Mouse (Mus musculus): ENCODE results near the gene Ost4. TPM values are rescaled to one million over a fixed set of nuclear protein-coding genes. Genes with fewer than 3 reads are reported as not detected.

Ost4 gene
- total RNA-seq, 2 experiments from 2014 or later = 110 to 114 TPM

DNA sequence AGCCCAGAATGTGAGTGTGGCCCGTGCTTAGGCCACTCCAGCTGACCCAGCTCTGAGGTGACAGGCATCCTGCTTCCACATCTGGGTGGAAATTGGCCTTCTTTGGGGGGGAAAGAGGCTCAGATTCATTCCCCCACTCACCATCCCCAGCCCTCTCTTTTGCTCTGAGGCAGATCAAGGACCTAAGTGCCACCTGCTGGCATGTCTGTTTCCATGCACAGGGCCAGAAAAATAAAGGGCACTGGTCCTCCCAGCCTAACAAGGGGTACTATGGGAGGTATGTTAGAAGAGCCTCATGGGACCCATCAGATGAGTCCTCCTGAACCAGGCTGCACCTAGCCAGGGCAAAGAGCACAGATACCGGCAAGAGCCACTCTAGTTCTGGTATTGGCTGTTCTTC is 51.5 kb downstream of the Ost4 start:
- DNase-seq (ENCODE audit: low spot score) = no peak

Other genes with a start within 250 kb of the Ost4 start
- gene Cenpa, start 241.0 kb downstream of the Ost4 start, total RNA-seq (2021) = 1 to 10 TPM in 1 of 2 experiments, under 1 TPM in 1; 0.96 to 2.5 TPM
- gene Dpysl5, start 196.2 kb downstream of the Ost4 start, total RNA-seq (2021) = 1 to 10 TPM in 1 of 2 experiments, under 1 TPM in 1; 0.62 to 1.3 TPM
- gene Mapre3, start 93.1 kb downstream of the Ost4 start, total RNA-seq (2021) = 10 to 100 TPM; 90.8 to 91.0 TPM
- gene Tmem214, start 39.8 kb downstream of the Ost4 start, total RNA-seq (2021) = 10 to 100 TPM; 28.8 to 29.7 TPM
- gene Agbl5, start 19.1 kb downstream of the Ost4 start, total RNA-seq (2021) = 1 to 10 TPM; 2.1 to 3.4 TPM
- gene Emilin1, start 5.6 kb upstream of the Ost4 start, total RNA-seq (2021) = 1 to 10 TPM; 2.5 to 4.4 TPM
- gene Khk, start 13.6 kb upstream of the Ost4 start, total RNA-seq (2021) = 10 to 100 TPM; 36.5 to 36.6 TPM
- 1 to 10 TPM; 3.0 to 3.9 TPM for gene Cgref1, start 37.8 kb upstream of the Ost4 start, total RNA-seq (2021)
- gene Preb, start 52.6 kb upstream of the Ost4 start, total RNA-seq (2021) = 10 to 100 TPM; 70.5 to 78.2 TPM
- under 1 TPM; 0.07 to 0.21 TPM for gene Tcf23, start 60.9 kb upstream of the Ost4 start, total RNA-seq (2021)
- 10 to 100 TPM; 45.3 to 45.4 TPM for gene Atraid, start 140.5 kb upstream of the Ost4 start, total RNA-seq (2021)
- 1 to 10 TPM; 4.3 to 5.7 TPM for gene Slc5a6, start 141.1 kb upstream of the Ost4 start, total RNA-seq (2021)
- 10 to 100 TPM; 21.0 to 24.9 TPM for gene Cad, start 147.0 kb upstream of the Ost4 start, total RNA-seq (2021)
- gene Dnajc5g, start 198.5 kb upstream of the Ost4 start, total RNA-seq (2021) = not detected
- under 1 TPM in 1 of 2 experiments, not detected in 1; 0.09 TPM for gene Slc30a3, start 200.4 kb upstream of the Ost4 start, total RNA-seq (2021)
- 100 to 1,000 TPM; 438 to 512 TPM for gene Trim54, start 208.9 kb upstream of the Ost4 start, total RNA-seq (2021)
- gene Ucn, start 231.0 kb upstream of the Ost4 start, total RNA-seq (2021) = not detected
- 10 to 100 TPM; 18.8 to 22.0 TPM for gene Mpv17, start 246.5 kb upstream of the Ost4 start, total RNA-seq (2021)

All from gastrocnemius, adult 18-20 months (tissue).